Mouse (Mus musculus): Measurements from ENCODE around the gene Epo.
A peak's percentile ranks its signal among the peaks of the same experiment; 100 is the strongest.

Epo gene

DNA sequence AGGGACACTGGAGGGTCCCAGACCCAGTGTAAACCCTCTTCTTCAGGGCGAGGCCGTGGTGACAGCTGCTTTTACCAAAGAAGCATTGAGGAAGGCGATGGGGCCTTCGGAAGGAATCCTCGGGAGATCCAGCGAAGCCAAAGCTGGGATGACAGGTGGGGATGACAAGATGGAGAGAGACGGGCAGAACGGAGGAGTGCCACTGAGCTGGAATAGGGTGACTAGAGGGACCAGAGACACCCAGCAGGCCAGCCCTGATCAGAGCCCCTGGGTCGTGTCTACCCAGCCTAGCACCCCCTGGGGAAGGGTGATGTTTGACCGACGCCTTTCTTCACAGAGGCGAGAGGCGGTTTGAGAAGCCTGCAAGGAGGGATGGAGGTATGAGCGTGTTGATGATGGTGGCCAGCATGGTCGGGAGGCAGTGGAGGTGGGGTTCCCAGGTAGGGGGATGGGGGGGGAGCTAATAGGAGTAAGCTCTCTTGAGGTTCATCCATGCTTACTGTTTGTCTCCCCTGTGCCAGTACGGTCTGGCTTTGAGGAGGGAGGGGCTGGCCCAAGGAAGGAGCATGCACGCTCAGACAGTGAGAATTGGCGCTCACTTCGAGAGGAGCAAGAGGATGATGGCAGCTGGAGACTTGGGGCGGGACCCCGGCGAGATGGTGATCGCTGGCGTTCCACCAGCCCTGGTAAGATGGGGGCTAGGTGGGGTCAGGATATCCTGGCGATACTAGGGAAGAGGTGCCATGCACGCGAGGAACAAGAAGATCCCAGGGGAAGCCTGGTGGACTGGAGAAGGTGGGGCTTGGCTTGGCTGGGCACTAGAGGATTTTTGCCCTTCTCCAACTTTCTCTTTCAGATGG, 13.1 kb downstream of the Epo start:
- no peak for DNase-seq (ENCODE audit: low read depth, low spot score)

DNA sequence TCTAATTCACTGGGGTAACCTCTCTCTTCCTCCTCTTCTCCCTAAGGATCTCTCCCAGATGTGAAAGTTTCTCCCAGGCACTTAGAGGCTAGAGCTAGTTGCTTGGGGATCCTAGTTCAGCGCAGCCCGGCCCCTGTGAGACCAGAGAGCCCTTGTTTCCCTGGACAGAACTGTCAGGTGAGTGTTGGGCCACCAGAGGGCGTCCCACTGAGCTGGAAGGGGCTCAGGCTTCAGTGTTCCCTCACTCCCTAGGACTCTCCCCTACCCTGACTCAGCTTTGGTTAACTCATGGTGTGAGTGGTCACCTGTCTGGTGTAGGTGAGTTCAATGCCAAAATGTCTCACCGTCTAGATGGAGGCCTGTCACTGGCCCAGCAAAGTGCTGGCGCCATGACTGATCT, 14.6 kb downstream of the Epo start, which contains the start of gene Gigyf1:
Gene Gigyf1 (plus strand): TSS at position 113 of the 400 bp plus-strand sequence.
- DNase-seq (ENCODE audit: low read depth, low spot score), result no peak

DNA sequence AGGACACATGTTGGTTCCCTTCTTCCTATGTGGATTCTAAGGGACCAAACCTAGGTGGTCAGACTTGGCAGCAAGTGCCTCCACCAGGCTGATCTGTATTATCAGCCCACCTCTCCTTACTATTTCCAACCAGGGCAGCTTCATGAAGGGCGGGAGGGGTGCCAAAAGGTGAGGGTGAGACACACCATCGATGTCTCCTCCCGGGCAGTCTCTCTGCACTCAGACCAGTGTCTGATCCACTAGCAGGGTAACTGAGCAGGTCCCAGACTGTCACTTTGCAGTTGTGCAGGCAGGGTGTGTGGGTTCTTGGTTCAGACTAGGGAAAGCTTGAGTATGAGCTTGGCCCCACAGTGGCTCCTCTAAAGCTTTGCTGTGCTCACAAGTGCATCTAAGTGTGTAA, 18.2 kb downstream of the Epo start:
- DNase-seq (ENCODE audit: low read depth, low spot score), result no peak

DNA sequence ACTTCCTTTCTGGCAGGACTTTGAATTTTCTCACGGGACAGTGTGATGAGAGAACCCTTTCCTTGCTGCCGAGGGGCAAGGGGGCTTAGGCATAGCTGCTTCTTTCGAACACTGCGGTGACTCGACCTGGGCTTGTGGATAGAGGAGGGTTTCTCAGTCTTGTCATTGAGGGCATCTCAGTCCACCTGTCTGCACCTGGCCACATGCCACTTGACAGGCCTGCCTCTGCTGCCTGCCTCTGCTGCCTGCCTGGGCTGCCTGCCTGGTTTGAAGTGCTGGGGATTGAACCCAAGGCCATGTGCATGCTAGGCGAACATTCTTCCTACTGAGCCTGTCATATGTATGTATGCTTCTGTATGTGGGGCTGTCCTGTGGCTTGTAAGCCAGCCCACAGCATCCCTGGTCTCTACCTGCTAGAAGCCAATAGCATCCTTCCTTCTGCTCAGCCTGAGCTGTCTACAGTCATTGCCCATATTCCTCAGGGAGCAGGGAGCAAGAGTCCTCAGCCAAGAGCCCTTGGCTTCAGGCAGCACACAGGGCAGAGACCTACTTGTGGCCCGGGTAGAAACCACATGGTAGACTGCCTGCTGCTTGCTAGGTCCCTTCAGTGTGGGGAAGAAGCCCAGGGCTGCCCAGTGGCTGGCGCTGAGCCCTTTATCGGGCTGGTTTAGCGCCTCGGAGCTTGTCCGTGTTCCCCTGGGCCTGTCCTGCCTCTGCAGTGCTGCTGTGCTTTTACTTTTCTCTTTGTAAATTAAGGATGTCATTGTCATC, 18.9 kb downstream of the Epo start:
- no peak for DNase-seq (ENCODE audit: low read depth, low spot score)

DNA sequence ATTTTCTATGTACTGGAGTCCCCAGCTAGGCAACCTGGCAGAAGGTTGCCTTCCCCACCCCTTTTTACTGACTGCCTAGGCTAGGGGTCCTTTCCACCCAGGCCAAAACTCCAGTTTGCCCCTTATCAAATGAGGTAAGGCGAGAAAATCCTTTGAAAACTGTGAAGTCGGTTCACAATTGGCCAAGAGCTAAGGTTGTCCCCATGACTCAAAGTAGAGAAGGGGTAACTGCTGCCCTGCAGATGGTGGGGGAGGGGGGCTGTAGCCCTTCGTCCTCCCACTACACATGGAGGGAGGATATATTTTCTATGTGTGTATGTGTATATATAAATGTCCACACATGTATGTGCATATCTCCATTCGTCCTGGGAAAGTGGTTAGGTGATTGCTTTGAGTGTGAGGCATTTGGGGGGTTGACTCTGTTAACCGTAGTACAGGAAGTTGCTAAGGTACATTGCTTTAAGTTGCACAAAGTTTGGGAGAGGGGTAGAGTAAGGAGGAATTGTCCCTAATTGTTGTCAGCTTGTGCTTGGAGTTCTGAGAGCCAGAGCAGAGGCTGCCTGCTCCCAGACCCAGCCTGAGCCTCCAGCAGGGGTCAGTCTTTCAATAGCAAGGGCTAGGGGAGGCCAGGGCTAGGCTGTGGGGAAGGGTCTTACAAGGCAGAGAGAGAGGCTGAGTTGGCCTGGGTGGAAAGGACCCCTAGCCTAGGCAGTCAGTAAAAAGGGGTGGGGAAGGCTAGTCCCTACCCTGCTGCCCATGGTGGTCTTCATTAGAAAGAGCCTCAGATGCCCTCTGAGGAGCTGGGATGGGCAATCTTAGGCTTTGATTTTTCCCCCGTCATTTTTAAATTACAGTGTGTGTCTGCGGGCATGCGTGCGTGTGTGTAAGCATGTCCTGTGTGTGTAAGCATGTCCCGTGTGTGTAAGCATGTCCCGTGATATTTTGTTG, 19.9 kb downstream of the Epo start:
- peak; percentile 55 for DNase-seq (ENCODE audit: low read depth, low spot score)

DNA sequence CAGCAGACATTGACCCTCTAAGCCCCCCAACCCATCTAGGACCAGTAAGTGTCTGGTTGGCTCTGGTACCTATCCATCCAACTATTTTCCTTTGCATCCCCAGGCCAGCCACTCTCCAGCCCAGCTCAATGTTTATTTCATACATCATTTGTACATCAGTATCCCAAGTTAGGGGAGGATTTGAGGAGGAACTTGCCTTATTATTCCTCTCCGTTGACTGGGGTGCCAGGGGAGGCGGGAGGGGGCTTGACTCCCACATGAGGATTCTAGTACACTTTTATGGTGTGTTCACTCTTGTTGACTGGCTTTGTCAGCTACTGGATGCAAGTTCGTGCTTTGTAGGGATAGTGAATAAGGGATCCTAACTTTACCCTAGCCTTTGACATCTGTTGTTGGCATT, 21.3 kb downstream of the Epo start:
- DNase-seq (ENCODE audit: low read depth, low spot score), result no peak

DNA sequence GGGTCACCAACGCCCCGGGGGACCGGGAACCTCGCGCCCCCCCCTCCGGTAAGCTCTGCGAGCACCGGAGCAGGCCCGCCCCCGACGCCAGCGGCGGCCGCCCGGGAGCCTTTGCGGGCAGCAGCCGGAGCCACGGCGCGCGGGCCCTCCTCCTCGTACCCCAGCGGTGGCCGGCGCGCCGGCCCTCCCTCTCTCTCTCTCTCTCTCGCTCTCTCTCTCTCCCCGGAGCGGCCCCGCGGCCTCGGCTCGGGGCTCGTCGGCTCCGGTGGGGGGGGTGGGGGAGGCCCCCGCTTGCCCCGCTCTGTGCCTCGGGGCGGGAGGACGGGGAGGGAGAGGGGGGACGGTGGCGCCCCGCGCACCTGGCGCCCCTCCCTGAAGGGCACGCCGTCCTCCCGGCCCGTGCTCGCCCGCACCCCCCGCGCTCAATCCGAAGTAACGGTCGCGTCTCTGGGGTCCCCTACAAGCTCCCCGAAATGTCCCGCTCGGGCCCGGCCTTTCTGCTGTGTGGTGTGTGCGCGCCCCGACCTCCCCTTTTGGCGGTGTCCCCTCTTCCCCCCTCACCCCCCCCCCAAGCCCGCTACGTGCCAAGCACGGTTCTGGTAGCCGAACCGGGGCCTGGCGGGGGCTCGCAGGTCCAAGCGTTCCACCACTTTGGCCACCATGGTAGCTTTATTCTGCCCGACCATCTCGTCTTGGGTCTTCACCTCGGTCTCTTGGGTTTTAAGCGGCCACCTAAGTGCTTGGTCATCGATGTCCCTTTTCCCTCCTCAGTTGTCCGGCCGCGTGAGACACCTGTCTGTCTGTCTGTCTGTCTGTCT, 22.3 kb downstream of the Epo start:
- no peak for DNase-seq (ENCODE audit: low read depth, low spot score)

DNA sequence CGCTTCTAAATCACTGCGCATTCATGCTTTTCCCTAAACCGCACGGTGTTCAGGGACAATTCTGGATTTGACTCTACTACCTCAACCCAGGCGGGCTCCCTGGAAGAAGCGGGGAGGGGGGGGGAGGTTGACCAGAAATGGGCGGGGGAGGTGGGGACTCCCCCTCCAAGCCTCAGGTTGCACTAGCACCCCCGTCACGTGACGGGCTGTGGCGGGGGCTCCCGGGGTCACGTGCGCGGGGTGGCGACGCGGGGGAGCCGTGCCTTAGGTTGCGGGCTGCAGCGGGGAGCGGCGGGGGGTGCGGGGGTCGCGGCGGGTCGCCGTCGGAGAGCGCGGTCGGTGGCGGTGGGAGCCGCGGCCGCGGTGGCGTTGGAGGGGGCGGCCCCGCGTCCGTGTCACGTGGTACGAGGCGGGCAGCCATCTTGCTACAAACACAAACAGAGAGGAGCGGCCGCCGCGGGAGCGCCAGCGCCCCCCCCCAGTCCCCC, 23.0 kb downstream of the Epo start:
- no peak for DNase-seq (ENCODE audit: low read depth, low spot score)

DNA sequence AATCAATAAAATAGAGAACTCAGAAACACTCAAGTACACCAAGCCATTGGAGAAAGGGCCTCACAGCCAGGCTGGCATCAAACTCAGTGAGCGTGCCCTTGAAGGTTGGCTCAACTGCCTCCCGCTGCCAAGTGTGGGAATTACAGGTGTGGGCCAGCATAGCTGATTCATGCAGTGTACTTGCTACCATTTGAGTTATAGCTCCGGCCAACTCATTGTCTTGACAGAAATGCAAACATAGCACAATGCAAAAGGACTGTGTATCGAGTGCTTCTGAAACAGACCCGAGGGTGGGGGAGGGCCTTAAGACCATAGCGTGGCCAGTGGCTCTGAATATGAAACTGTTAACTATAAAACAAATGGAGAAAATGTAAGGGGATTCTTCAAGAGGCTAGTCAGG, 29.0 kb downstream of the Epo start:
- no peak for DNase-seq (ENCODE audit: low read depth, low spot score)

DNA sequence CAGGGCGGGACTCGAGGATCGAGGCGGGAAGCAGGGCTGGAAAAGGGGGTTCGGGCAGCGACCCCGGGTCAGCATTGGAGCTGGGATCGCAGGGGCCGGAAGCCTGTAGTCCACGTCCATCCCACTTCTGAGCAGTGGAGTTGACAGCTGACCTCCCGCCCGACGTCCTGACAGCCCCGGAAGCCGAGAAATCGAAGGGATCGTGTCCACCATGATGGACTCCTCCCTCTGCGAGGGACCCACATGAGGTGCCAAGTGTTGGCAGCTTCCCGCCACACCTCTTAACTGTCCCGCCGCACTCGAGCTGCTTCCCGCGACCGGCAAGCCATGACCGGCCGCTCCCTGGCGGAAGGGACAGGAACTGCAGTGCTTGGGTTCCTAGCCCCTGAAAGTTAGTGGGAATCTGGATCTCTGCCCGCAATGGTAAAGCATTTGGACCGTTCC, 30.4 kb downstream of the Epo start:
- peak; percentile 85 for DNase-seq (ENCODE audit: low read depth, low spot score)

DNA sequence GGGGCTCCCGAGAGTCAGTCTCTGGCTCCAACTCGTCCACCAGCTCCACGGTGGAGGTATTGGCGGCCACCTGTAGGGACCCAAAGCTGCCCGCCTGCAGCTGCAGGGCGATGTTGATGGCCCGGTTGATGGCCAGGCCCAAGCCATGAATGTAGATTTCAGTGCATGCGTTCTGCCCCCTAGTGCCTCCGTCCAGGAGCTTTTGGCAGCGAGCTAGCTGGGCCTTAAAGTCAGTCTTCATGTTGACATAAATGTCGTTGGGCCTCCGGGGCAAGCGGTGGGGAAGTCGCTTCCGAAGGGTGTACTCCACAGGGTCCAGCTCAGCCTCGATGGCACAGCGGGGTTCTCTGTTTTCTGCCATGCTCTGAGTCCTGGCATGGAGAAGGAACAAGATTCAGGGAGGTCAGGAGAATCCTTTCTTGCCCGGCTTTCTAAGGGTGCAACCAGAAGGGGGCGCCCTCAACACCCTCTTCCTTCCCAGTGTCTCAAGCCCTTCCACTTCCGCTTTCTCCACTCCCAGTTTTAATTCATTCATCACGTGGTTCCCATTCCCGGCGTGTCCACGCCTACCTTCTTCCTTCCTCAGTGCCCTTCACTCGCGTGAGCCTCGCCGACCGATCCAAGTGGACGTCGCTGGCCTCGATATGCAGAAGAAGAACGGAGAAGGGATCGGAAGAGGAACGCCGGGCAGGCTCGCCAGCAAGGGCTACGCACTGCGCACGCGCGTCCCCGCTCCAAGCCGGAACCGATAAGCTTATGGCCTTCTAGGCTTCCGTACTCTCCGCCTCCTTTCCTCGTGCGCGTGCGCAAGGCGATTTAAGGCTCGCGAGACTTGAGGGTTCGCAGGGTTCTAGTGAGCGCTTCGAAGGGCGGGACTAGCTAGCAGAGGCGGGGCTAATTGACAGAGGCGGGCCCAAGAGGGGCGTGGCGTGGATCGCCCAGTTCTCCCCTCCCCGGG, 31.1 kb downstream of the Epo start, which contains the start of gene Pop7:
Gene Pop7 (minus strand): TSS at position 810 of the 958 bp plus-strand sequence.
- DNase-seq (ENCODE audit: low read depth, low spot score), result peak; percentile 100

DNA sequence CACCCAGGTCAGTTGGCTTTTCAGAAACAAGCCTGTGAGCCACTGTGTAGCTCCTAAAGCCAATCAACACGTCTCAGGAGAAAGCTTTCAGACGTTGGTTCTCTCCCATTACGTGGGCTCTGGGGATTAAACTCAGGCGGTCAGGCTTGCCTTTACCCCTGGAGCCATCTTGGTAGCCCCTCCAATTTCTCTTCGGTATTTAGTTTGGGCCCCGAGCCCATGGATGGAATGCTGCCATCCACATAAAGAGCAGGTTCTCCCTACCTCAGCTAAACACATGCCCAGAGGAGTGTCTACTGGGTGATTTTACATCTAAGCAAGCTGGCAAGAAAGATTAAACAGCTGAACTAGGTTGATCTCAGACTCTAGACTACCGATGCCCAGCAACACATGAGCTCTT, 32.9 kb downstream of the Epo start:
- DNase-seq (ENCODE audit: low read depth, low spot score), result no peak

DNA sequence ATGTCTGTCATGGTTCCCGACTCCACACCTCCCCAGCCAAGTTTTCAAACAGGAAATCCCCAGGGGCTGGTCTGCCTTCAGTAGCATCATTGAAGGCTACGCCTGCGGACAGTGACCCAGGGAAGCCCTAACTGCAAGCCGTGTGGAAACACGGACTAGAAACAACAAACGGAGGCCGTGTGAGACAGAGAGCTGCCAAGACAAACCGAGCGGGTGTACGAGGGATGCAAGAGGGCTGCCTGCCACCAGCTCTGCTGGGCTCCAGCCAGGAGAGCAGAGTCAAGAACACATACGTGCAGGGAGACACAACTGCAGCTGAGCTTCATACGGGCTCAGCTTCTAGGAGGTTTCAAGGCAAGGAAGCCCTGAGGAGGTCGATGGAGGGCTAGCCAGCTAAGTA, 39.2 kb downstream of the Epo start:
- no peak for DNase-seq (ENCODE audit: low read depth, low spot score)

DNA sequence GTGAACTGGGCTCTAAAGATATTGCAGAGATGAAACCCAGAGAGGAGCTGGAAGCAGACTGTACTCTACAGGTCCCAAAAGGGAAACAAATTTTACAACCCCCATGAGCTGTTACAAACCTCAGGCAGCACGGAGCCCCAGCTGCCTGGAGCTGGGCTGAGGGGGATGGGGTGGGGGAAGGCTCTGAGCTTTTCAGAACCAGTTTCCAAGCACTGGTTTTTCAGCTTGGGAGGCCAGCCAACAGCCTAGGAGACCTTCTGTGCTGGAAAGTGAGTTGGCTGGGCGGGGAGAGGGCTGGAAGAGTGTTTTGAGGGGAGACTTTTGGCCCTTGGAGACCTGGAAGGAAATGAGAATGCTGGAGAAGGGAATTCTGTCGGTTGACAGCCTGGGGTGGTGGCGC, 41.5 kb downstream of the Epo start:
- DNase-seq (ENCODE audit: low read depth, low spot score), result no peak

DNA sequence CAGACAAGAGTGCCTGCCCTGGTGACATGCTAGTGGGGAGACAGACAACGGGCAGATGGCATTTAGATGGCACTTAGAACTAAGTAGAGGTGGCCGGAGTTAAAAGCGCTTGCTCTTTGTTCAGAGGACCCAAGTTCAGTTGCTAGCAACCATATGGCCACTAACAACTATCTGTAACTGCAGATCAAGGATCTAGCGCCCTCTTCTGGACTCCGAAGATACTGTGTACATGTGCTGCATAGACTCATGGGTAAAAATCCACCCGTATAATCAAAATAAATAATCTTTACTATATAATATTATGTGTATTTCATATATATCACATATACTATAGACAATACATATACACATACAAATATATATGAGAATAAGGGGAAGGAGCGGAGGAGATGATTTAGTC, 45.4 kb downstream of the Epo start:
- DNase-seq (ENCODE audit: low read depth, low spot score), result no peak

DNA sequence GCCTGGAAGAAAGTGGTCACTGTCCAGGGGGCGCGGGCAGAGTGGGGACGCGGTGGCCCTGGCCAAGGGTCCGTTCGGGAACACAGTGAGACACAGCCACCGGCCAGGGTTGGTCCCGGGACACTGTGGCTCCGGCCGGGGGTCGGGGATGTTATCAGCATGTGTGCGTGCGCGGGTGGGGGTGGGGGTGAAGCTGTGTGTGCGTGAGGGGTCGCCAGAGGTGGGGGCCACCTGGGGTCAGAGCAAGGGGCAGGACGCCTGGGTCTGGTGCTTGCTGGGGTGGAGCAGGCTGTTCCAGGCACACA, 47.2 kb downstream of the Epo start:
- no peak for DNase-seq (ENCODE audit: low read depth, low spot score)

DNA sequence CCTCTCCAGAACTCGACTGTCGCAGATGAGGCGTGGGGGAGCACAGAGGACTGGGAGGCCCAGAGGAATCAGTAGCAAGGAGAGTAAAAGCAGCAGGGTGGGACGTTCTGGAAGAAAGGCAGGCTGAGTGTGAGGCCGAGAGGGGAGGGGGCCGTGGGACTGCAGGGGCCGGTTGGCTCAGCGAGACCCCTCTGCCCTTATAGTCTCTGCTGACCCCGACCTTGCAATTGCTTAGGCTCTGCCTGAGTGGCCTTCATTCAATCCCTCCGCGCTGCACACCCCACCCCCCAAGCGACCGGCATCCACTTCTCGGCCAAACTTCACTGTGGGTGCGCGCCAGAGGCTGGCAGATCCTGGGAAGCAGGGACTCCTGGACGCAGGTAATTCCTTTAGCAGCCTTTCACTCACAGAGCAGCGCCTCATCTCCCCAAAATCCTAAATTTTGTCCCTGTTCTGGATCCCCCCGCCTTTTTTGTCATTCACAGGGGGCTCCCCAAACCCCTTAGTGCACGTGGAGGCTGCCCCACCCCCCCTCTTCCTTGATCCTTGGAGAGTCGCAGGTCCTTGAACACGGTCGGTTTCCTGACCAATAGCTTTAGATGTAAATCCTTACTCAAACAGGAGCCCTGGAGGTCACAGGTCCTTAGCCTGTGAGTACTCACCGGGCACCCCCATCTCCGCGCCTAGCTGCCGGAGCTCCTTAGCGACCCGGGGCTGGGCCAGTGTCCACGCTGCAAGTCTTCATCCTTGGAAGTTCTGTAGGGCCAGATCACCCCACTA, 47.8 kb downstream of the Epo start:
- DNase-seq (ENCODE audit: low read depth, low spot score), result no peak

DNA sequence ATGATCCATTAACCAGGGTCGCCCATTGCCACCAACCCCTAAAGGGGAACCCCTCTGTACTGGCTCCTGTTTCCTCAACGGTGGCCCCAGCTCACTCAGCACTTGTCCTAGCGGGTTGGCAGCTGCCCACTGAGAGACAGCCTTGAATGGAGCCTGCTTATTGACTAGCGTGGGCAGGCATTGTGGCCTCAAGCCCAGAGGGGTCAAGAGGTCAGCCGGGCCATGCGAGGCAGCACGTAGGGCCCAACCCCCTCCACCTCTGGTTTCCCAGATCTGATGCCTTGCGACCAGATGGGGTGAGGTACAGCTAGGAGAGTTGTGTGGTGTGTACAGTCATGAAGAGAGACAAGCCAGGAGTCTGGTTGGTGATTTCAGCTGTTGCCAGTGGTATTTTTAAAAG, 51.1 kb downstream of the Epo start:
- no peak for DNase-seq (ENCODE audit: low read depth, low spot score)

DNA sequence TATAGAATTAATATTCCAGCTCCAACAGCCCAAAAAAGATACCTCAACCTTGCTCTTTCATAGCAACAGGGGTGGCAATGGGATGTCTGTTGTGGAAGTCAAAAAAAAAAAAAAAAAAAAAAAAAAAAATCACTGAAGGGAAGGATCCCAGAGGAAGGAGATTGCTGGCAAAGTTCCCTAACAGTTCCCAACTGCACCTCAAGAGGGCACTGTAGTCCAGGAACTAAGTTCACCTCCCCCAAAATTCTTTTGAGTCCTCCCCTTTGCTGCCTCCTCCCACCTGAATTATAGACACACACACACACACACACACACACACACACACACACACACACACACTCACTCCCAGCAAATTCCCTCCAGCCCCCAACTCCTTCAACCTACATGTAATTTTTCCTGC, 51.9 kb downstream of the Epo start:
- peak; percentile 90 for DNase-seq (ENCODE audit: low read depth, low spot score)

All from forelimb bud, embryonic 11.5 days (tissue).